Mouse (Mus musculus) central nervous system, embryonic 11.5 days (tissue): Measurements from ENCODE around the gene Hoxb13. TPM values are rescaled to one million over a fixed set of nuclear protein-coding genes. Genes with fewer than 3 reads are reported as not detected.

ENCODE experiments used
- polyA plus RNA-seq: library from polyadenylated mRNA; depleted of rRNA; stranded (reverse); fragments of >200 nt; gene quantifications from 2 replicates; pipeline ENCODE4 v1.2.3, GENCODE M21; 2012; rRNA removed

The Hoxb13 gene
- polyA plus RNA-seq: 0.09 TPM in 1 of 2 replicates, not detected in the other

DNA sequence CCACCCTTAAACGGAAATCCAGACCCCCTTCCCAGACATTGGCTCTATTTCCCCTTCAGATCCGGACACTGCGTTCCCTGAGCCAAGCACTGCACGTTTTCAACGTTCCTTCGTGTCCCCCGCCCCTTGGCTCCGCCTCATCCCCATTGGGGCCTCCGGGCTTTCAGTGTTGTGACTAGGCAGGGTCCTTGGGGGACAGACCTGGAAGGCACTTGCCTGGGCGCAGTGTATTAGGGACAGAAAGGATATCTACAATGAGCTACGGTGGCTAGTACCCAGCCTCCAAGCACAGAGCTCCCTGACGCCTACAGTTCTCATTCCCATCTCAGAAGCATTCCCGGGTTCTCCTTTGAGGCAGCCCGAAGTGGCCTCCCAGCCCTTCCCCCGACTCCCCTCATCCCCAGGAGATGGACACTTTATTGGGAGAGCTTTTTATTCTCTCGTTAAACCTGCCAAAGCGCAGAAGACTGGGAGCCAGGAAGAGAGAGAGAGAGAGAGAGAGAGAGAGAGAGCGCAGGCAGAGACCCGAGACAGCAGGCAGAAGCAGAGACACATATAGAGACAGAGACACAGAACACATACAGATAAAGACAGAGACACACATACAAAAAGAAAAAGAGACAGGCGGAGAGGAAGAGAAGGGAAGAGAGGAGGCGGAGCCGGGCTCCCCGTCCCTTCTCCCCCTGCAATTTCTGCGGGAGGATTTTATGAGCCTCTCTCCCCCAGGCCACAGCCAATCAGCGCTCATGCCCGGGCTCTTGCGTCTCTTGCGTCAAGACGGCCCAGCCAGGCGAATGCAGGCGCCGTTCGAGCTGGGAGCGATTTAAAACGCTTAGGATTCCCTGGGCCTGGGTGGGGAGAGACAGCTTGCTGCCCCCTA, at the start of gene Hoxb13:
Gene Hoxb13 (plus strand): TSS at position 796 of the 880 bp plus-strand sequence.

Other genes with a start within 250 kb of the Hoxb13 start
- gene Igf2bp1, start 188.4 kb upstream of the Hoxb13 start, polyA plus RNA-seq: 51.9 and 53.4 TPM in 2 replicates
- 0.18 TPM in 1 of 2 replicates, not detected in the other for gene Gip, start 169.8 kb upstream of the Hoxb13 start, polyA plus RNA-seq
- gene Snf8, start 159.4 kb upstream of the Hoxb13 start, polyA plus RNA-seq: 49.4 and 59.9 TPM in 2 replicates
- 37.6 and 45.1 TPM in 2 replicates for gene Ube2z, start 128.9 kb upstream of the Hoxb13 start, polyA plus RNA-seq
- 217 and 260 TPM in 2 replicates for gene Atp5g1, start 118.6 kb upstream of the Hoxb13 start, polyA plus RNA-seq
- not detected in 2 replicates for gene Calcoco2, start 82.4 kb upstream of the Hoxb13 start, polyA plus RNA-seq
- gene Ttll6, start 60.5 kb upstream of the Hoxb13 start, polyA plus RNA-seq: 0.06 and 0.08 TPM in 2 replicates
- 0.19 and 33.6 TPM in 2 replicates for gene Hoxb9, start 77.1 kb downstream of the Hoxb13 start, polyA plus RNA-seq
- 0.85 and 34.6 TPM in 2 replicates for gene Hoxb8, start 87.6 kb downstream of the Hoxb13 start, polyA plus RNA-seq
- gene Hoxb7, start 92.3 kb downstream of the Hoxb13 start, polyA plus RNA-seq: 1.5 and 10.7 TPM in 2 replicates
- gene Hoxb6, start 98.2 kb downstream of the Hoxb13 start, polyA plus RNA-seq: 1.6 and 25.5 TPM in 2 replicates
- gene Hoxb5, start 109.0 kb downstream of the Hoxb13 start, polyA plus RNA-seq: 0.56 and 17.7 TPM in 2 replicates
- 1.6 and 11.1 TPM in 2 replicates for gene Hoxb4, start 124.0 kb downstream of the Hoxb13 start, polyA plus RNA-seq
- 2.1 and 37.0 TPM in 2 replicates for gene Hoxb3, start 129.0 kb downstream of the Hoxb13 start, polyA plus RNA-seq
- gene Hoxb2, start 156.2 kb downstream of the Hoxb13 start, polyA plus RNA-seq: 2.4 and 26.0 TPM in 2 replicates
- gene Hoxb1, start 171.4 kb downstream of the Hoxb13 start, polyA plus RNA-seq: 0.17 and 0.84 TPM in 2 replicates